Mouse (Mus musculus): ENCODE measurements around the gene Trpv6.

The Trpv6 gene

DNA sequence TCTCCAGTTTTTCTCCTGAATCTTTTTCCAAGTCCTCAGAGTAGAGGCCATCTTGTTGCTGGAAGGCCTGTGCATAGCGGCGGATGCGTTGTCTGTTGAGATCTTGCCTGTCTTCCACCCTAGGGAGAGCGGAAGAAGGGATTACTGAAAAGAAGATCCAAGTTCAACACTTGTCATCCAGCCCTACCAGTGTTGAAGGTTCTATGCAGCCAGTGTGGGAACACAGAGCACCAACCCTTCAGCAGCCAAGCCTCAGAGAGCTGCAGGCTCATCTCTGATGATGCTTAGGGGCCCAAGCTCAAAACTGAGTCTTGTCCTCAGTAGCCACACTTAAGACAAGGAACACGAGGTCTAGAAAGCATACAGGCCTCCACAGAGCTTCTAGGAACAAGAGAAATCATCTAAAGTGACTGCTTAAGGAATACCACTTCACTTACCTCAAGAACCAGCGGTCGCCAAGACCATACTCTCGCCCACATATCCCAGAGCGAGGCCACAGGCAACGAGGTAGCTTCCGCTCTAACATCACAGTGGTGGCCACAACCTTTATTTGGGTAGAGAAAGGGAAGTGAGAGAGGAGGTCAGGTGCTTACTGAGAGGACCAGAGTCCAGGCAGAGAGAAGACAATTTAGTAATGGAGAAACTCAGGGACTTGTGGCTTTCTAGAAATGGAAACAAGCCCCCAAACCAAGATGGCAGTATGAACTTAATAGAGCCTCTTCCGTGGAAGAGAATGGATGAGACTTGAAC is 14.8 kb downstream of the Trpv6 start:
- DNase-seq (ENCODE audit: low read depth, low spot score): no peak

DNA sequence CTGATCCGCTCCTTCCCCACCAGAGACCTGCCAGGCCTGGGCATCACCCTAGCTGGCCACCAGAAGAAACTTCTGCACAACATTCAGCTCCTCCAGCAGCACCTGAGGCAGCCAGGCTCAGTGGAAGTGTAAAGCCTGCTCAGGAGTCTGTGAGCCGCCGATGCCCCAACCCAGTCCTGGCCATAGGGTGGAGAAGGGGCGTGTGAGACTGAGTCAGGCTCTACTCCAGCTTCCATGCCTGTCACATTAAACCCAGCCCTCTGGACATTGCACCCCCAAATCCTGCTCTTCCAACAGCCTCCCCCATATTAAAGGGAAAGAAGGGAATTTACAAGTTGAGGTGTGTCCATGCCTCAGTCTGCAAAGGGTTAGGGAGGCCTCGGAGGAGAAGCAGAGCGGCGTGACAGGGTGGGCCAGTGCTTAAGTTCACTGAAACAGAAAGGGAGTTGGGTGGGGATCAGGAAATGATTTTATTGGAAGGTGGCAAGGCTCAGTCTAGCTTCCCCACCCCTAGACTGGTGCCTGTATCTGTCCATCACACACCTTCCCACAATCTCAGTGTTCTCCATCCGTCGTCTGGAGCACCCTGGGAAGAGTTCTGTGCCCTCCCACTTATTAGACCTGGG is 15.9 kb downstream of the Trpv6 start:
- DNase-seq (ENCODE audit: low read depth, low spot score): no peak

DNA sequence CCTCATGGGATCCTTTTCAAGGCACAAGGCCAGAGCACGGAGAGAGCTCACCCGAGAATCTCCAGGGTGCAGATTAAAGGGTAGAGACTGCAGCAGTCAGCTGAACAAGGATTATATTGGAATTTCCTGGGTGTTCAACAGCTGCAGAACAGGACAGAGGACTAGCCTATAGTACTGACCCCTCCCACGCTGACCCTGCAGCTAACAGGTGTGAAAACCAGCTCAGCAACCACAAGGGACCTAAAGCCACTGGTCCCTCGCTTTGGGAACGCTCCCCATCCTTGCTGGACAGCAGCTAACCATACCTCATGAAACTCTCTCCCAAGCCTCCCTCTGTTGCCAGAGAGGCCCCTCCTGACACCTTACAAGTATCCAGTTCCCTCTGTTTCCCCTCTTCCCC is 28.6 kb downstream of the Trpv6 start:
- no peak for DNase-seq (ENCODE audit: low read depth, low spot score)

DNA sequence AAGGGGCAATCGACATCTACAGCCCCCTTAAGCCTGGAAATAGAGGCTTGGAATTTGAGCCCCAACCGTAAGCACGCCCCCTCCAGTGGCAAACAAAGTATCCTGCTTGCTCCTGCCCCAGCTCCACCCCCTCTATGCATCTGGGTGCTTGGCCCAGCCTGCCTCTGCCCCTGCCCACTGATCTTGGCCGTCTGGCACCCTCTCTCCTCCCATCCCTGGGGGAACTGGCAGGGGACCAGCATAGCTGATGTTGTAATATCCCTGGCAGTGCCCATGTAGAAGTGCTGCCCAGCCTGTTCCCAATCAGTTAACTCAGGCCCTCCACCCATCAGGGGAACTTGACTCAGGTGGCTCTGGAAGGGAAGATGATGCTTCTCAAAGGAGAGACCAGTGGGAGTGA is 30.0 kb downstream of the Trpv6 start:
- no peak for DNase-seq (ENCODE audit: low read depth, low spot score)

DNA sequence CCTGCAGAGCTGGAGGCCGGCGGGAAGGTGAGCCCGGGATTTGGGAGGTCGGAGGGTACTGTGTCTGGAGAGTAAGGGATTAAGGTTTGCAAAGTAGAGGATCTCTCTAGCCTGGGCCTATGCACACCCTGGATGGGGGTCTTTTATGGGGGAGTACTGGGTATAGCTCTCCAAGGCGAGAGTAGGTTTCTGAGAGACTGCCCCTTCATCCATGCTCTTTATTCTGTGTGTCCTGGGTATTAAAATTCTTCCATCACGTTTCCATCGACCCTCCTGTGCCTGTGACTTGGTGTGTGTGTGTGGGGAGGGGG is 30.5 kb downstream of the Trpv6 start:
- DNase-seq (ENCODE audit: low read depth, low spot score): no peak

DNA sequence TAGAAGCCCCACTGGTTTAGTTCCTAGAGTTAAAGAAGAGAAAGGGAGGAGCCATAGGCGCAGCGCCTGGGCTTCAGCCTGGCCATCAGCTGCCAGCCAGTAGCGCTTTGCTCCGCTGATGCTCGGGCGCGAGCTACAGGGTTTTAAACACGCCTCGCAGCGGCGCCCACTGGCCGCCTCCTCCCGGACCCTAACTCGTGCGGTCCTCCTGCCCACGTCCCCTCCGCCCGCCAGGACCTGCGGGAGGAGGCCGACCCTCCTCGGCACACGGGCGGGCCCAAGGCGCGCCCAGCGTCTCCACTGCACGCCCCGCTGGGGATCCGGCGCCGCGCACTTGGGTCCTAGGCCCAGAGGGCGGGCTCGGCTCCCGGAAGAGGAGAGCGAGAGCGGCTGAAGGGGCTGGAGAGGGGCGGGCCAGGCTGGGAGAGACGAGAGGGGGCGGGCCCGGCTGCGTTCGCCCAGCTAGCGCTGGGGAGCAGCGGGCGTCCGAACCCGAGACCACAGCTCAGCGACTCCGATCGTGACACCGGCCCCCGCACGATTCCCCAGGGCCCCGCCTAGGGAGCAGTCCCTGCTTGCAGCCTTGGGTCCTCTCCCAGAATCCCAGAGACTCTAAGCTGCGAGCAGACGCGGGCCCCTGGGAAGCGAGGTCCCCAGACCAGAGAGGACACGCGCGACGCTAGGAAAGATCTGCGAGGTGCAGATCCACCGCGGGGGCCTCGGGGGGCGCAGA is 31.0 kb downstream of the Trpv6 start, which contains the start of gene Ephb6:
Ephb6 (plus strand) TSS at position 422 of the 733 bp plus-strand sequence.
- peak; percentile 84 for DNase-seq (ENCODE audit: low read depth, low spot score)

DNA sequence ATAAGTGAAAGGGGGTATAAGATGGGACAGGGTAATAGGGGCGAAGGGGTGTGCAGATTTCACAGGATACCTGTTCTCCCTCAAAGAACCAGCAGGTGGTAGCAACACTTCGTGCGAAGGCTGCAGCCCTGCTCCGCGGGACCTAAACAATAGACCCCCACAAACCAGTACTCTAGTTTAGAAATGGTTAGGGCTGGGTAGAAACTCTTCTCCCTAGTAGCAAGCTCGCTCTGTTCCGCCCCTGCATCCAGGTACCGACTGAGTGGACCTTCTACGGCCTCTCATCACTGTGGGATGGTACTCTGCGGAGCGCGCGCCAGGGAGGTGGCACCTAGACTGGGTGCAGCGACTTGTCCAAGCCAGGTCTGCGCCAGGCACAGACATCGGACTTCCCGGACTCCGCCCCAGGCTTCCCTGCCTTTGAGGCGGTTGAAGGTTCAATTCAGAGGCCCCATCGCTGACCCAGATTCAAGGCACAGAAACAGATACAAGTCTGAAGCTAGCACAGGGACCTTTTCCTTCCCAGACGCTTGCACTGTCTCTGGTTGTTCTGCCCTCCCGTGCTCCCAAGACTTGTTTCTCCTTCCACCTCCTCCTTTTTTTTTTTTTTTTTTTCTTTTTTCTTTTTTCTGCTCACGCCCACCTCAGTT is 31.7 kb downstream of the Trpv6 start:
- DNase-seq (ENCODE audit: low read depth, low spot score): peak; percentile 69

DNA sequence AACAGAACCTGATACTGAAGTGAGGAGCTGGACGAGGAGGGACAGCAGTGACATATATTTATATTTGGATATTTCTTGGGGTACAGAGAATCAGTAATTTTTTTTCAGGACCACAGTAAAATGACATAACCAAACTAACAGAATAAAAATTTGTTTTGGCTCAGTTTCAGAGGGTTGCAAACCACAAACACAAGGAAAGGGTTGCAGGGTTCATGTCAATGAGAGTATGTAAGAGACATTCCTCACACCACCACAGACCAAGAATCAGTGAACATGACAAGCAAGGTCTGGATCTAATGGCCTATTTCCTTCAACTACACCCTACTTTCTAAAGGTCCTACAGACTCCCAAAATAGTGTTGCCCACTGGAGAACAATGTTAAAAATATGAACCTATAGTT is 54.0 kb downstream of the Trpv6 start:
- no peak for DNase-seq (ENCODE audit: low read depth, low spot score)

DNA sequence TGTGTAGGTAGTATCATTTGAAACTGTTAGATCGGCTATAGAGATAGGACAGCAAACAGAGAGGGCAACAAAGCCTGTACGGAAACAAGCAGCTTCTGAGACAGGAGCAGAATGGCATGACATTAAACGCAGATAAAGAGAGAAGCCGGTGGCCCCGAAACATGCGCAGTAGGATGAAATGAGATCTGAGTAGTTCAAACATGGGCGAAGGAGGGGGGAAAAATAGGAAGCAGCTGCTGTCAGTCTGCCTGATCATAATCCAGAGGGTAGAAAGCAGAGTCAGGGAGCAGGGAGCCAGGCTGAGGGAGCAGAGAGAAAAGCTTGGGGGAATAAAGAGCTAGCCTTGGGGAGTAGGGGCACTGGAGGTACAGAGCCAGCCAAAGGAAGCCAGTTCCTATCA is 54.9 kb downstream of the Trpv6 start:
- DNase-seq (ENCODE audit: low read depth, low spot score): no peak

DNA sequence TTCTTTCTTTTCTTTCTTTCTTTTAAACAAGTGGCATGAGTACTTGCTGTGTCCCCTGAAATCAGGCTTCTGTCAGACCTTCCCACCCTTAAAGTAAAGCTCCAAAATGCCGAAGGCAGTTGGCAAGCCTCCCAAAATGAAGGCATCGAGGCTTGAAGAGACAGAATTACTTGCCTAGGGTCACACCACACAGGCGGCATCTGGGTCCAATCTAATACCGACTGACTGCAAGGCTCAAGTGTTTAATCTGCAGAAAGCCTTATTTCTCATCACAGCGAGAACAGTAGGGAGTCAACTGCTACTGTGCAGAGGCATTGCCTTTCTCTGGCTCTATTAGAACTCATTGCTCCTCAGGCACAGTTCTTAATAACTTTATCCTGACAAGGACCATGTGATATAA is 58.9 kb downstream of the Trpv6 start:
- DNase-seq (ENCODE audit: low read depth, low spot score): no peak

DNA sequence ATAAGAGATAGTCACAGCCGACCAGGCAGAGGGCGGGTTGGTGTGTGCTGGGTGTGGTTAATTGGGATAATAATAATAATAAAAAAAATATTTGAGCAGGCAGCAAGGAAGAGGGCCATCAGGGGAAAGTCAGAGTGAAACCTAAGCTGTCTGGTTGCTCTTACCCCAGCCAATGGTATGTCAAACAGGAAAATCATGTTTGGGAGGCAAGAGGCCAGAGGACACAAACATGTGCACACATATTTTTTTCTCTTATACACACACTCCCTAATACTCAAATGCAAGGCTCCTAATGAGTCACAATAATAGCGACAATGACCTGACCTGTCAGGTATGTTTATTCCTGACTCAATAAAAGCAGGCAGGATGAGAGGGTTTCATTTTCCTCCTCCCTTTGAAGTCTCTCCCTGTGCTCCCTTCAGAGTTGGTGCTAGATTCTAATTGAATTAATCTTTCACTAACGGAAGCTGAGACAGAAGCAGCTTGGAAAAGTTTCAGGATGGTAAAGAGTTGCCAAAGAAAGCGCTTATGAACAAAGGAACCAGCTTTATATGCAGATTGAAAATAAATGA is 59.6 kb downstream of the Trpv6 start:
- no peak for DNase-seq (ENCODE audit: low read depth, low spot score)
